Mouse (Mus musculus): ENCODE results near the gene Slc35a2.
A peak's percentile ranks its signal among the peaks of the same experiment; 100 is the strongest.

DNA sequence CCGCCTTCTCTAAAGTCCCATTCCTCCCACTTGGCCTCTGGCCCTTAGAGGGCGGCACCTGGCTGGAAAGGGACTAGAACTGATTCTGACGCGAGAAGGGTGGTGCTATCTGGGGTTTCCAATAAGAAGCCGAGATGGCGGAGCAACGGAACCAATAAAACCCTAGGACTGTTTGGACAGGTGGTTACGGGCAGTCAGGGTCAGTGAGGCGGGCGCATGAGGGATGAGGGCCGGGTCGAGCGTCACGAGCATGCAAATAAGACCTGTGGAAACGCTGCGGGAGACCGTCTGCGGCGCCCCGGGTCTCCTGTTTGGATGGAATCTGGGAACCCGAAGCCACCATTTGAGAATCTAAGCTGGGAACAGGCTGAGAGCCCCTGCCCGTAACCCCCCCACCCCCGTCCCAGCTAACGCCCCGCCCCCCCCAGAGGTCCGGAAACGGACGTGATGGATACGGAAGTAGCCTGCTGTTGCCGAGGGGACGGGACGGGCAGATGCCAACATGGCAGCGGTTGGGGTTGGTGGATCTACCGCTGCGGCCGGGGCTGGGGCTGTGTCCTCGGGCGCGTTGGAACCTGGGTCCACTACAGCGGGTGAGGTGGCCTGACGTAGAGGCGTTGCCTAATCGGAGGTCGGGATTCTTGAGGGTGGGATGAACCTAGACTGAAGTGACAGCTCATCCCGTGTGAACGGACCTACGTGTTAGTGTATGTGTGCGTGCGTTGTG is at the start of gene Slc35a2:
- TF ChIP-seq CTCF (IDR thresholded peaks at IDR 0.05; ENCODE audit: control insufficient read depth, insufficient read depth, low read length) (peak; percentile 21; the same call in 1 of the 2 replicates), POLR2A (IDR thresholded peaks at IDR 0.05; ENCODE audit: borderline replicate concordance, control insufficient read depth, low read depth, low read length) (peak; percentile 30; the same call in 1 of the 2 replicates)

Measured in bone marrow, adult 2 months (tissue).